Mouse (Mus musculus) kidney, adult 10 weeks (tissue): ENCODE results near the gene Gm4201. TPM values are rescaled to one million over a fixed set of nuclear protein-coding genes. Genes with fewer than 3 reads are reported as not detected.

Experiments used
- polyA plus RNA-seq: library from polyadenylated mRNA; stranded (reverse); fragments of 350-450 nt; fragmentation: Illumina TruSeq; extraction: RNeasy Lipid Tissue Mini Kit (QIAGEN cat#74804); gene quantifications from one replicate; pipeline ENCODE4 v1.2.3, GENCODE M21; 2014; ENCODE audit warnings: low read depth, low replicate concordance

Gene Gm4201
- polyA plus RNA-seq: not detected

DNA sequence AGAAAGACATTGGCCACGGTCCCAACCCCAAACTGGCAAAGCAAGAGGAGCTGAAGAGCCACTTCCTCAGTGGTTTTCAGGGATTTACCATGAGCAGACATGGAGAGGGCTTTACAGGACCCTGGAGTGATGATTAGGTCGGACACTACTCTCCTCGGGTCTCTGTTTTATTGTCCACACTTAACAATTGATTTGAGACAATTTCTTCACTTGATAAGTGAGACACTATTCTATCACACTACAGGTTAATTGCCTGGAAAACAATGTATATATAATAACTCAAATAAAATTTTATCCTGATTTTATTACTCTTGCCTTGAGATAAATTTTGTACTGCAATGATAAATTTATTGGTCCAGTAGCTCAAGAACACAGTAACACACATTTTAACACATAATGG lies at the start of gene Gm4201:
Gene Gm4201 (minus strand): TSS at position 101 of the 400 bp plus-strand sequence.

DNA sequence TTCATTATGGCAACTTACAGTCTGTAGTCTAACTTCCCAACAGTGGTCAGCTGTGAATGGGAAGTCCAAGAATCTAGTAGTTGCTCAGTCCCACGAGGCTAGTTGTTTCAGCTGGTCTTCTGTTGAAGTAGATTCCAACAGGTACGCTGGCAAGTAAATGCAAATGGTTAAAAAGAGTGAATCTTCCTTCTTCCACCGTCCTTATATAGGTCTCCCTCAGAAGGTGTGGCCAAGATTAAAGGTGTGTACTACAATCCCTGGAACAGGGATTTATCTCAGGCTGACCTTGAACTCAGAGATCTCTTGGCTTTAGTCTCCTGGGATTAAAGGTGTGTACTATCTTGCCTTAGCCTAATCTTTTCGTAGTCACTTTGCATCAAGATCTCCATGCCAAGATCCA lies 22.9 kb upstream of the Gm4201 start, which contains the start of gene Gm4565:
Gene Gm4565 (minus strand): TSS at position 101 of the 400 bp plus-strand sequence.

DNA sequence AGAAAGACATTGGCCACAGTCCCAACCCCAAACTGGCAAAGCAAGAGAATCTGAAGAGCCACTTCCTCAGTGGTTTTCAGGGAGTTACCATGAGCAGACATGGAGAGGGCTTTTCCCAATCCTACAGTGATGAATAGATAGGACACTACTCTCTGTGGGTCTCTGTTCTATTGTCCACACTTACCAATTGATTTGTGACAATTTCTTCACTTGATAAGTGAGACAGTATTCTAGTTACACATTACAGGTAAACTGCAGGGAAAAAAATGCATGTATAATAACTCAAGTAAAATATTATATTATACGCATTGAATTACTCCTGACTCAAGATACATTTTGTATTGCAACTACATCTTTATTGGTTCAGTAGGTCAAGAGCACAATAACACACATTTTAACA lies 30.4 kb downstream of the Gm4201 start, which contains the start of gene Gm8677:
Gene Gm8677 (minus strand): TSS at position 101 of the 400 bp plus-strand sequence.

DNA sequence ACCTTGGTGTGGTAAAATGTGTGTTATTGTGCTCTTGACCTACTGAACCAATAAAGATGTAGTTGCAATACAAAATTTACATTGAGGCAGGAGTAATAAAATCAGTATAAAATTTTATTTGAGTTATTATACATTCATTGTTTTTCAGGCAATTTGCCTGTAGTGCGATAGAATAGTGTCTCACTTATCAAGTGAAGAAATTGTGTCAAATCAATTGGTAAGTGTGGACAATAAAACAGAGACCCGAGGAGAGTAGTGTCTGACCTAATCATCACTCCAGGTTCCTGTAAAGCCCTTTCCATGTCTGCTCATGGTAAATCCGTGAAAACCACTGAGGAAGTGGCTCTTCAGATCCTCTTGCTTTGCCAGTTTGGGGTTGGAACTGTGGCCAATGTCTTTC lies 42.5 kb downstream of the Gm4201 start, which contains the start of gene Vmn1r152:
Gene Vmn1r152 (plus strand): TSS at position 301 of the 400 bp plus-strand sequence.

Other genes with a start within 250 kb of the Gm4201 start
- not detected for gene Gm4187, start 235.6 kb downstream of the Gm4201 start, polyA plus RNA-seq
- not detected for gene Gm8660, start 194.3 kb downstream of the Gm4201 start, polyA plus RNA-seq
- not detected for gene Vmn1r148, start 151.8 kb downstream of the Gm4201 start, polyA plus RNA-seq
- gene Vmn1r149, start 127.1 kb downstream of the Gm4201 start, polyA plus RNA-seq: not detected
- not detected for gene Gm10665, start 101.3 kb downstream of the Gm4201 start, polyA plus RNA-seq
- gene Vmn1r151, start 65.7 kb downstream of the Gm4201 start, polyA plus RNA-seq: not detected
- not detected for gene Vmn1r152, start 42.4 kb downstream of the Gm4201 start, polyA plus RNA-seq
- not detected for gene Gm8677, start 30.5 kb downstream of the Gm4201 start, polyA plus RNA-seq
- not detected for gene Gm4565, start 22.8 kb upstream of the Gm4201 start, polyA plus RNA-seq
- gene Vmn1r155, start 92.7 kb upstream of the Gm4201 start, polyA plus RNA-seq: not detected
- not detected for gene Gm8693, start 127.0 kb upstream of the Gm4201 start, polyA plus RNA-seq
- gene Gm4567, start 154.4 kb upstream of the Gm4201 start, polyA plus RNA-seq: not detected
- not detected for gene Vmn1r157, start 196.4 kb upstream of the Gm4201 start, polyA plus RNA-seq
- not detected for gene Vmn1r158, start 225.4 kb upstream of the Gm4201 start, polyA plus RNA-seq